Mouse (Mus musculus) retina, postnatal 7 days (tissue): ENCODE measurements around the gene Fhit.

Experiments used
- DNase-seq: peaks from one replicate; pipeline ENCODE4 v3.0.0-alpha.2; 2012; ENCODE audit warnings: low read depth, low spot score

Gene Fhit

GRCm38 (mm10) chr14:10710796-10711311 is 451.0 kb downstream of the Fhit start:
- DNase-seq, result no peak

- DNase-seq, result no peak
Measured at GRCm38 (mm10) chr14:10701707-10702106, 460.1 kb downstream of the Fhit start.

- DNase-seq, result no peak
Measured at GRCm38 (mm10) chr14:10680041-10680440, 481.8 kb downstream of the Fhit start.

GRCm38 (mm10) chr14:10679638-10680037 is 482.2 kb downstream of the Fhit start:
- DNase-seq, result no peak

DNA sequence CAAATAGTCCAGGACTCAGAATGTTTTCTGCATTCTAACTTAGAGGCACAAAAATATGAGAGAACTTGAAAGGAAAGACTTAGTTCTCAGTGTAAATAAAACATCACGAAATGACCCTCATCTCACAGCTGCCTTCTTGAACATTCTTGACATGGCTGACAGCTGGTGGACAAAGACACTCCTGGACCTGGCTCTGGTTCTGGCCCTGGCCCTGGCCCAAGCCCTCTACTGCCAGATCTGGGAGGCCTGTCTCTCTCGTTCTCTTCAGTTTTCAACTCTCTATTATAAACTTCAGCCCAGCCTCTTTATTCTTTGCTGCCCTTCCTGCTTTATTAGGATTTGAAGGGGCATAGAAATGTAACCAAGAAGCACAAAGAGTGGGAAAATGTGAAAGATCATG is 484.2 kb downstream of the Fhit start:
- DNase-seq, result no peak

DNA sequence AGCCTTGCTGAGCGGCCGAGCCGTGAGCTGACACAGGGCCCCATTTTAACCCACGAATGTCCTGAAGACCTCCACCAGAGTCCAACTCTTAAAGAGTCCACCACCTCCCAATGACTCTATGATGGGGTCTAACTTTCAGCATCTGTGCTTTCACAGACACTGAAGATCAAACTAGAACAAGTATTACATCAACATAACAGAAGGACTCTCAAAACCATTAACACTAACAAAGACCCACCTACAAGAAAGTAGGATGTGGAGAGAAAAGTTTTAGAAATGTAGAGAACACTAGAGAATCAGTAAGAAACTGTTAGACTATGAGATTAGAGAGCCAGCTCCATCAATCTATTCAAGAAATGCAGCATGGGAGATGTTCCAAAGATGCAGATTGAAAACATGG is 501.6 kb downstream of the Fhit start:
- DNase-seq, result no peak

- no peak for DNase-seq
Measured at GRCm38 (mm10) chr14:10659326-10659725, 502.5 kb downstream of the Fhit start.

DNA sequence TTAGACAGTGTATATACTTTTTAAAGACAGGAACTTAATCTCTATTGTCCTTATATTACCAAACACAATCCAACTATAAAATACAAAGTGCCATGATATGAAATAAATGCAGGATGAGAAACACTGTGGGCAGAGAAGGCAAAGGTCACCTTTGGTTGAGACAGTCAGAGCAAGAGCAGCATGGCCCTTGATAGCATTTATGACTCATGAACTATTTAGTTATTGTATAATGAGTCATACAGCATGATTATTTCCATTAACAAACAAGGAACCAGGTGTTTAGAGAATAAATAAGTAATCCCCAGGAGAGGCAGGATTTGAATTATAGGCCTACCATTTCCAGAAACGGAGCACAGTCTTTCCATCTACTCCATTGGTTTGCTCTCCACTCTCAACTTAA is 503.6 kb downstream of the Fhit start:
- DNase-seq, result no peak

GRCm38 (mm10) chr14:10657364-10657763 is 504.5 kb downstream of the Fhit start:
- no peak for DNase-seq

GRCm38 (mm10) chr14:10655842-10656241 is 506.0 kb downstream of the Fhit start:
- DNase-seq, result no peak

DNA sequence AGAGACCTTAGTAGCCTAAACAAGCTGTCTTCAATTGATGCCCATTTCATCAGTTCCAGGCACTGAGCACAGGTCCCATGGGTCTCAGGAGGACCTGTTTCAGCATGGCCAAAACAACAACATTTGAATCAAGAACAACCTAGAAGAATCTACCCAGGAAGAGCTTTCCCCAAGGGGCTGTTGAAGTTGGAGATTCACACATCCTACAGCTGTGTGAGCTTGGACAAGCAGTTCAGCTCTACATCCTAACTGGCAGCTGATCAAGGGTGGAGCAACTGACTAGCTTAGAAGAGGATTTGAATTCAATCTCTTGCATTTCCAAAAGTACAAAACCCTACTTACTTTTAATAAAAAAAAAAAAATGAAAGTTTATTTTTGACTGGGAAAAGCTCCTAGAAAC is 514.0 kb downstream of the Fhit start:
- no peak for DNase-seq

GRCm38 (mm10) chr14:10631783-10632182 is 530.1 kb downstream of the Fhit start:
- DNase-seq, result no peak

- DNase-seq, result no peak
Measured at GRCm38 (mm10) chr14:10630831-10631360, 530.9 kb downstream of the Fhit start.

DNA sequence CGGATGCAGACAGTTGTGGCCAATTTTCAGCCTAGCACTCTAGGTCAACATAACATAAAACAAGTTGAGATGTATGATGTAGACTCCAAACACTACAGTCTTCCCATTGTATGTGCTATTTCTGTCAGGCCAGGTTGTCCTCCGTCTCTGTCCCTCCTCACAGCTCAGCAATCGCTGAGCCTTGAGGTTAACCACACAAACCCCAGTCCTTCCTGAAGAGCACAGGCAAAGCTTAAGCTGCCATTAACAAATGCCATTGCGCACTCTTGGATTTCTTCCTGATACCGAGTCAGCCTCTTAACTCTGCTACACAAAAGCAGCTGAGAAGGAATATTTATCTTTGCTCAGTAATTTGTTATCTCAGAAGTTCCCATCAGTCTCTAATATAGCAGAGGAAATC is 568.4 kb downstream of the Fhit start:
- no peak for DNase-seq

DNA sequence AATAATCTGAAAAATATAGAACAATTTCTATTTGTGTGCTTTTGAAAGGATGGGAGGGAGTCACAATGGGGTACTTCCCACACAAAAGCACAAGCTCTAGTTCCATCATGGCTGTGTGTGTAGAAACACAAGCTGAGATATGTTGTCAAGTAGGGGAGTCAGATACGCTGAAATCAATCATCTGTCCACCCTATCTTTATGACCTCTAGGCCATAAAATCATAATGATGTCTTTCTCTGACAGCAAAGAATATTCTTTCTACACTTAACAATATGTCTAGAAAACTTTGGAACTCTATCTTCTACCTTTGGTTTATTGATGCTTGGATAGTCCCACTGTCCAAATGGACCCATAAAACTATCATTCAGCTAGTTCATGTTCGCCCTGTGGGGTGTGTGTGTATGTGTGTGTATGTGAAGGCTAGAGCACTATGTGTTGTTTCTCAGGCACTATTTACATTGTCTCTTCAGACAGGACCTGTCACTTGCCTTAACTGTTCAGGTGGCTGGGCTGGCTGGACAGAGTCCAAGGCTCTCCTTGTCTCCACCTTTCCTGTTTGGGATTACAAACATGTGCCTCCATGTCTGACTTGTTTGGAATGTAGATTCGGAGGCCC is 592.8 kb downstream of the Fhit start:
- no peak for DNase-seq

DNA sequence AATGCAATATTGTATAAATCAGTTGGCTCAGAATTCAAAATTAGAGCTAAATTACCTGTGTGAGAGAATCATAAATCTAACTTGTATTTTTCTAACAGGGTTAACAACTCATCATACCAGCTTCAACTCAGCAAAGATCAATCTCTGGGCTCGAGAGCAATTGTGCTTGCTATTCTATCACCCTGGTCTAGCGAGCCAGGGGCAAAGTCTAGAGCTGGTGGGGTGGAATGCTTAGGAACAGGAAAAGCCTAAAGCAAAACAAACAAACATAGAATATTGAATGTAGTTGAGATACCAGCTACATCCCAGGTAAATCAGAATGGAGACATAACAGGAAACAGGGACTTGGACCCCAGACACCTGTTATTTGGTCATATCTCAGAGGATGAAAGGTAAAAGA is 594.1 kb downstream of the Fhit start:
- no peak for DNase-seq

DNA sequence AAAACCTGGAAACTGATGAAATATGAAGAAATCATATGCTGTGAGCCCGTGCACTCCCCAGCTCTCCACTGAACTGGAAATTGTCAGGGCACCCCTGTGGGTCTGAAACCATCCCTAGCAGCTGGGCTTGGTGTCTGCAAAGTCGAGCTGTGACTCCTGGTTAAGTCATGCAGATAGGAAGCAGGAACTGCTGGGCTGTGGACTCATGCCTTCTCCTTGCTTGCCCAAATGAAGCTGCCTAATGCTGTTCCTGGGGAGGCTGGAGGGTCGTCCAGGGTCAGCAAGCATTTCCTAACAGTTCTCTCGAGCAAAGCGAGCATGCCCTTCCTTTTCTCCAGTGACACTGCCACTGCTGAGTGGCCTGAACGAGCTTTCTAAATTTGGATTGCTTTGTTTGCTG is 607.1 kb downstream of the Fhit start:
- DNase-seq, result no peak

DNA sequence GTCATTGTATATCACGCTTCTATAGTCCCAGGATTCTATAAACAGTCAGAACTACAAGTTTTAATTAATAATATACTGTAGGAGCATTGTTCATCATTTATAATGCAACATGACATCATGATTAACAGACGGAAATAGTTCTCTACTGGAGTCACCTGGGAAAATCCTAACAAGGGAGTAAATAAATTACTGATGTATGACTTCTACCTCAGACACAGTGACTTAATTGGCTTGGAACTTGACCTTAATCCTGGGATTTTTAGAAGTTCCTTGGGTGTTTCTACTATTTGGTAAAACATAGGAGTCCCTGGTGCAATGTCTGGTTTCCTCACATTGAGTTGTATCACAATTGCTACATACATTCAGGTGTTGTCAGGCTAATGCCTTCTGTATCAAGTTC is 613.2 kb downstream of the Fhit start:
- DNase-seq, result no peak

GRCm38 (mm10) chr14:10545916-10546315 is 615.9 kb downstream of the Fhit start:
- DNase-seq, result no peak

DNA sequence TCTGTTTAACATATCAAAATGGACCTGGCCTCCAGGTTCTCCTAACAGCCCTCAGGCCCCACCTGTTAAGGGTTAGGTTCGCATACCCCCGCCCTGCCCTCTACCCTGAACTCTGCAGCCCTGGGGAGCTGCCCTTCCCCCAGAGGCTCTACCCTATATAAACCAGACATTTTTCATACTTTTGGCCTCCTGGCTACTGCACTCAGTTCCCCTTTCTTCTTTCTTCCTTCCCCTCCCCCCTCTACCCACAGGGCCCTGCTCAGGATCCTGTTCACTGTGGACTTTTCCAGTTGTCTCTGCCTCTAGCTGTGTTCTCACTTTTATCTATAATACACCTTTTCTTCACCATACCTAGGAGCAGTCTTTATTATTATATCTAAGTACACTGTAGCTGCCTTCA is 627.0 kb downstream of the Fhit start:
- DNase-seq, result no peak

DNA sequence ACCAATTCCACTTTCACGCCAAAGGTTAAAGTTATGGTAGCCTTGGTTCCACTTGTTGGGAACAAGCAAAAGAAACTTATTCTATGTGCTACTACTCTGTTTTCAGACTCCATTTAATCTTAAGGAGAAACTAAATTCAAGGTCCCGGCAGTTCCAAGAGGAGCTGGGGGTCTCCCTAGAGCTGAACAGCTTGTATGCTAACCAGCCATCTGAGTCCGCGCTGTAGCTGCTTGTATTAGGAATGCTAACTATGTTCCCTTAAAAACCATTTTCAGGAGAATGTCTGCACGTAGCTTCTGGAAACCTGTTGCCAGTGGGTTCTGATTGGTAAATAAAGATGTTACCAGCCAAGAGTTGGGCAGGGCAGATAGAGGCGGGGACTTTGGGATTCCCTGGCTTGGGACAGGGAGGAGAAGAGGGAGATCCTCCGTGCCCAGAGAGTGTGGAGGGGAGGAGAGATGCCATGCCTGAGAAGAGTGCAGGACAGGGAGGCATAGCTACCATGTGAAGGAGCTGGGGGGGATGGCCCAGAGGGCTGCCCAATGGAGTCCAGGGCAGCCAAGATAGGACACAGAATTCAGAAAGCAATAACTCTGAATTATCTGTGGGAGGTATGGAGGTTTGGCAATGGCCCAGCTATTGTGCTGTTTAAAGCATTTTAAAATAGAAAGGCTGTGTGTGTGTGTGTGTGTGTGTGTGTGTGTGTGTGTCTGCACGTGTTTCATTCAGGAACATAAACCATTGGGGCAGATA is 629.9 kb downstream of the Fhit start:
- DNase-seq, result no peak

DNA sequence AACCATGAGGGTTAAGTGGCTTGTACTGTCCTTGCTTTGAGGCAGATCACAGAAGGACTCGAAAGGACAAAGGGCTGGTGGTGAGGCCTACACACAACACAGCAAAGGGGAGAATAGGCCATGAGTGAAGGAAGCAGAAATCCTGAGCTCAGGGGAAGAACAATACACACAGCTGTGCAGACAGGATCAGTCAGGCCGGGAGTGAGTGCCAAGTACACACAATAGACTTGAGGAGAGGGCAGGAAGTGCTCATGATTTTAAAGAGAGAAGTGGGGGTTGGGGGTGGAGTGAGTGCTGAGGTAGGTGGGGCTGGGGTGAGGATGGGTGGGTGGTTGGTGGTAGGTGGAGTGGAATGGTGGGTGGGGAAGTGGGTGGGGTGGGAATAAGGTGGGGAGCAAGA is 635.0 kb downstream of the Fhit start:
- DNase-seq, result no peak

DNA sequence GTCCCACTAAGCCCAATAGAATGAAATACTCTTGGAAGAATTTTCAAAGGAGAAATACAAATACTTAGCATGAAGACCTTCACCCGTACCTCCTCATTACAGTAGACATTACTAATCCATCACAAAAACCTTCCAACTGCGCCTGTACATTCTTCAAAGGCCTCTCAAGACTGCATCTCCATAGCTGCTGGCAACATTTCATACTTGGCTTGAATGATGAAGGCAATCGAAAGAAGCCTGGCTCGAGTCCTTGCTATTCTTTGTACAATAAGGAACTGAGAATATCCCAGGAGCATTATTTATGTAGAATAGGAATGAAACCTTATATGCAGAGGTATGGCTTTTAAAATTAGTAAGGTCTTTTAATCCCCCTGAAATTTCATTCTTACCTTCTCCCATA is 636.0 kb downstream of the Fhit start:
- DNase-seq, result no peak
